In the genomic region with DNA sequence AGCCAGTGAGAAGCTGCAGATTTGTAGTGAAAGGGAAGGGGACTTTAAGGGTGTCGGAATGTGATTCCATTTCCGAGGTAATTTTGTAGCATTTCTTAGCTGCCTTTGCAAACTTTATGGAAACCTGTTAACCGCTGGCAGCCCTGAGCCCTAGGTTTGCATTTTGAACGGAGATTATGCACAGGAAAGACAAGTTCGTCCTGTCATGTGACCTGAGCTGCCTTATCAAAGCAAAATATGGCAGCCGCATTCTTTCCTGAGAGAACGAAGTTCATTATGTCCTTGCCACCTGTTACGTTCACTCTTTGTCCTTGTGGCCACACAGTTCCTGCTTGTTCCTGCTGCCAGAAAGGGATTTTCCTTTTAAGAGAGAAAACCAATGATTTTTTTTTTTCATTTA, we compare ENCODE assay signal across 8 mouse cellular contexts.
DNase-seq lines count a peak whose midpoint lies in the region; ATAC-seq lines count a peak whose summit lies in the region.

No protein-coding gene starts in this region.

- H3K36me3 ChIP-seq in heart, embryonic 14.5 days (ENCODE audit: control insufficient read depth, insufficient read depth, low read length) = peaks cover 4% of the 10 kb centered on the region
- no peaks in the 10 kb centered on the region for H3K36me3 ChIP-seq in kidney, embryonic 16.5 days (ENCODE audit: insufficient read depth, low read length)

- DNase-seq in adrenal gland, adult 18-20 months (ENCODE audit: low spot score in 2 of 2) = peak; percentile 30 to 40
- peak; percentile 50 for DNase-seq in embryo, embryonic 9.5 days (ENCODE audit: extremely low spot score)
- DNase-seq in lung, postnatal 14 days = peak; percentile 31
- peak; percentile 35 for DNase-seq in ovary, postnatal 36 days (ENCODE audit: low spot score)
- DNase-seq in cerebellum, adult 8-10 months = no peak
- DNase-seq in left cerebral cortex, postnatal 4 days = no peak

- no peaks in the 10 kb centered on the region for H3K27me3 ChIP-seq in heart, embryonic 14.5 days (ENCODE audit: control insufficient read depth, insufficient read depth, low read length)
- no peaks in the 10 kb centered on the region for H3K27me3 ChIP-seq in kidney, embryonic 16.5 days (ENCODE audit: insufficient read depth, low read length)

- H3K9ac ChIP-seq in heart, embryonic 14.5 days (ENCODE audit: low read length) = peak overlapping the region; percentile 89
- H3K9ac ChIP-seq in kidney, embryonic 16.5 days (replicated peaks; ENCODE audit: low read length) = peak overlapping the region; percentile 73

- whole genome bisulfite sequencing in heart, embryonic 14.5 days = 16% methylated on average over 8 of the region's 8 CpGs
- WGBS in kidney, embryonic 16.5 days = 10% methylated on average over 8 of the region's 8 CpGs

- peak overlapping the region; percentile 66 for H3K4me2 ChIP-seq in heart, embryonic 14.5 days (ENCODE audit: low read length)
- H3K4me2 ChIP-seq in kidney, embryonic 16.5 days (replicated peaks; ENCODE audit: low read depth, low read length) = peak overlapping the region; percentile 69

- peak; percentile 55; the same call in 1 of the 2 replicates for ATAC-seq in heart, embryonic 14.5 days (ENCODE audit: insufficient number of reproducible peaks, insufficient read depth, low FRiP score, low read depth)
- ATAC-seq in kidney, embryonic 16.5 days (ENCODE audit: low FRiP score, low TSS enrichment) = no peak

- no peaks in the 10 kb centered on the region for H3K9me3 ChIP-seq in heart, embryonic 14.5 days (ENCODE audit: control insufficient read depth, low read length)
- H3K9me3 ChIP-seq in kidney, embryonic 16.5 days (ENCODE audit: low read length) = 0 out of 2 replicates have a peak, but pooled peaks cover 4% of the 10 kb centered on the region

- H3K4me3 ChIP-seq in heart, embryonic 14.5 days (ENCODE audit: control insufficient read depth in 1 of 2, insufficient read depth in 1 of 2, low read depth in 1 of 2, low read length in 2 of 2) = peak overlapping the region; percentile 41 to 65
- peak overlapping the region; percentile 59 for H3K4me3 ChIP-seq in kidney, embryonic 16.5 days (ENCODE audit: low read length)

- intact Hi-C loops in left cerebral cortex, postnatal 4 days (cut with DNase I) = no loop called here

- H3K27ac ChIP-seq in heart, embryonic 14.5 days (replicated peaks in 1 of 2; ENCODE audit: control insufficient read depth in 1 of 2, insufficient read depth in 1 of 2, low read depth in 2 of 2, low read length in 2 of 2) = peak overlapping the region; percentile 88 to 99
- H3K27ac ChIP-seq in kidney, embryonic 16.5 days (ENCODE audit: low read length) = peak overlapping the region; percentile 90

- H3K4me1 ChIP-seq in heart, embryonic 14.5 days (ENCODE audit: control insufficient read depth in 2 of 2, insufficient read depth in 2 of 2, low read length in 2 of 2) = peaks cover 0 to 10% of the 10 kb centered on the region in 2 experiments; a peak in 3 of 4 replicates
- H3K4me1 ChIP-seq in kidney, embryonic 16.5 days (ENCODE audit: insufficient read depth, low read length) = peaks cover 13% of the 10 kb centered on the region

Comparison
In these comparisons a context has a peak if more than half of its experiments do, and no peak if none do; other contexts are left out.
1. DNase-seq: peak in adrenal gland, adult 18-20 months (2 of 2), embryo, embryonic 9.5 days (single experiment), lung, postnatal 14 days (single experiment) and ovary, postnatal 36 days (single experiment); none in cerebellum, adult 8-10 months (single experiment) and left cerebral cortex, postnatal 4 days (single experiment).